Mouse (Mus musculus): ENCODE data around the gene Gm21969.

GRCm38 (mm10) chr4:139675696-139676095 is 72.7 kb downstream of the Gm21969 start:
- TF ChIP-seq CTCF (IDR thresholded peaks at IDR 0.05; ENCODE audit: low read depth, low read length) = no peak
- no peak for TF ChIP-seq POLR2A (IDR thresholded peaks at IDR 0.05; ENCODE audit: borderline replicate concordance, low read depth, low read length)

Data from bone marrow macrophage, adult 2 months (primary cell).